Mouse (Mus musculus) heart, adult 2 months (tissue): ENCODE measurements around the gene Edn2.

ENCODE experiments used
- CTCF ChIP-seq: fragments of 200-600 bp; IDR thresholded peaks from 2 replicates; pipeline ENCODE4 v1.8.1; 2022; ENCODE audit warnings: antibody characterized with exemption, mild to moderate bottlenecking, moderate library complexity
- EP300 ChIP-seq: fragments of 200-500 bp; IDR thresholded peaks from 2 replicates; pipeline ENCODE4 v1.6.1; 2011; ENCODE audit warnings: low read depth, low read length, control low read depth; ENCODE audit not compliant: insufficient read depth
- POLR2A ChIP-seq: fragments of 200-500 bp; IDR thresholded peaks from 2 replicates; pipeline ENCODE4 v1.6.1; 2011; ENCODE audit warnings: mild to moderate bottlenecking, low read depth, low read length, control low read depth; ENCODE audit not compliant: insufficient read depth

GRCm38 (mm10) chr4:120204357-120204942, 43.4 kb downstream of the Edn2 start:
- no peak for TF ChIP-seq EP300
- no peak for TF ChIP-seq POLR2A
- TF ChIP-seq CTCF, result no peak
